Mouse (Mus musculus): ENCODE measurements around the gene Nr5a1.

The Nr5a1 gene

GRCm38 (mm10) chr2:38704336-38704735 lies 10.0 kb downstream of the Nr5a1 start:
- no peak for DNase-seq (ENCODE audit: low spot score)

GRCm38 (mm10) chr2:38700177-38700576 lies 14.2 kb downstream of the Nr5a1 start:
- no peak for DNase-seq (ENCODE audit: low spot score)

GRCm38 (mm10) chr2:38698623-38699022 lies 15.7 kb downstream of the Nr5a1 start:
- no peak for DNase-seq (ENCODE audit: low spot score)

GRCm38 (mm10) chr2:38697128-38698120 lies 16.9 kb downstream of the Nr5a1 start:
- DNase-seq (ENCODE audit: low spot score), result no peak

- DNase-seq (ENCODE audit: low spot score), result no peak
Measured at GRCm38 (mm10) chr2:38695770-38696169, 18.6 kb downstream of the Nr5a1 start.

- peak; percentile 26 for DNase-seq (ENCODE audit: low spot score)
Measured at GRCm38 (mm10) chr2:38691542-38691941, 22.8 kb downstream of the Nr5a1 start.

GRCm38 (mm10) chr2:38689881-38690280 lies 24.5 kb downstream of the Nr5a1 start:
- DNase-seq (ENCODE audit: low spot score), result no peak

- DNase-seq (ENCODE audit: low spot score), result peak; percentile 41
Measured at GRCm38 (mm10) chr2:38688791-38689520, 25.4 kb downstream of the Nr5a1 start.

- DNase-seq (ENCODE audit: low spot score), result no peak
Measured at GRCm38 (mm10) chr2:38685746-38686145, 28.6 kb downstream of the Nr5a1 start.

GRCm38 (mm10) chr2:38683083-38683482 lies 31.3 kb downstream of the Nr5a1 start:
- no peak for DNase-seq (ENCODE audit: low spot score)

GRCm38 (mm10) chr2:38682209-38682608 lies 32.1 kb downstream of the Nr5a1 start:
- DNase-seq (ENCODE audit: low spot score), result no peak

GRCm38 (mm10) chr2:38678947-38679346 lies 35.4 kb downstream of the Nr5a1 start:
- DNase-seq (ENCODE audit: low spot score), result no peak

- DNase-seq (ENCODE audit: low spot score), result no peak
Measured at GRCm38 (mm10) chr2:38675366-38675969, 38.9 kb downstream of the Nr5a1 start.

GRCm38 (mm10) chr2:38672496-38672895 lies 41.8 kb downstream of the Nr5a1 start:
- no peak for DNase-seq (ENCODE audit: low spot score)

- no peak for DNase-seq (ENCODE audit: low spot score)
Measured at GRCm38 (mm10) chr2:38668802-38669580, 45.4 kb downstream of the Nr5a1 start.

- DNase-seq (ENCODE audit: low spot score), result no peak
Measured at GRCm38 (mm10) chr2:38661398-38661797, 52.9 kb downstream of the Nr5a1 start.

GRCm38 (mm10) chr2:38658338-38658836 lies 56.0 kb downstream of the Nr5a1 start:
- DNase-seq (ENCODE audit: low spot score), result peak; percentile 67

GRCm38 (mm10) chr2:38653694-38654093 lies 60.6 kb downstream of the Nr5a1 start:
- DNase-seq (ENCODE audit: low spot score), result no peak

GRCm38 (mm10) chr2:38653293-38653619 lies 61.1 kb downstream of the Nr5a1 start:
- no peak for DNase-seq (ENCODE audit: low spot score)

GRCm38 (mm10) chr2:38652565-38653292 lies 61.6 kb downstream of the Nr5a1 start:
- no peak for DNase-seq (ENCODE audit: low spot score)

- DNase-seq (ENCODE audit: low spot score), result no peak
Measured at GRCm38 (mm10) chr2:38652098-38652497, 62.2 kb downstream of the Nr5a1 start.
